Mouse (Mus musculus) layer of hippocampus, postnatal 14 days (tissue): ENCODE measurements around the gene Lgals3. TPM values are rescaled to one million over a fixed set of nuclear protein-coding genes. Genes with fewer than 3 reads are reported as not detected.

ENCODE experiments used
- DNase-seq, 2 experiments: peaks; one replicate each; pipeline ENCODE4 v3.0.0; 2021 to 2022; ENCODE audit warnings: low spot score in 2 of 2, mixed read lengths in 1 of 2
- total RNA-seq, 2 experiments: library from RNA; stranded (reverse); gene quantifications; 2 replicates each; pipeline ENCODE4 v1.2.3; 2021

Gene Lgals3
- total RNA-seq, 2 experiments from 2014 or later = 1.1 to 2.4 TPM

DNA sequence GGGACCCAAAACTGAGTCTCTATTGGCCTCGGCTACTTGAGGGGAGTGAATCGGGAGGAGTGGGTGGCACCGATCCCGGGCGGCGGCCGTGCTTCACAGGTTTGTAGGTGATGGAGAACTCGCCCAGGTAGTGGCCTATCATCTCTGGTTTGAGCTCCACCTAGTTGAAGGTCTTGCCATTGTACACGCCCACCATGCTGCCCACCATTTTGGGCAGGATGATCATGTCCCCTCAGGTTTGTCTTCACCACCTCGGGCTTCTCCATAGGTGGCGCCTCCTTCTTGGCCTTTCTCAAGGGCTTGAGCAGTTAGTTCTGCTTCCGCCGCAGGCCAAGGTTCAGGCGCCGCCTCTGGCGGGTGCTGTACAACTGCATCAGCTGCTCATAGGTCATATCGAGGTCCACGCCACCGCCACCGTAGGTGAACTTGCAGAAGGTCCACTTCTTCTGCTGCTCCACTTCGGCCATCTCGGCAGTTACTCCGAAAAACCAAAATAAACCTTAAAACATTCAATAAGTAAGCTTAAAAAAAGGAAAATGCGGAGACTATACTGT lies 52.2 kb downstream of the Lgals3 start:
- DNase-seq = no peak

DNA sequence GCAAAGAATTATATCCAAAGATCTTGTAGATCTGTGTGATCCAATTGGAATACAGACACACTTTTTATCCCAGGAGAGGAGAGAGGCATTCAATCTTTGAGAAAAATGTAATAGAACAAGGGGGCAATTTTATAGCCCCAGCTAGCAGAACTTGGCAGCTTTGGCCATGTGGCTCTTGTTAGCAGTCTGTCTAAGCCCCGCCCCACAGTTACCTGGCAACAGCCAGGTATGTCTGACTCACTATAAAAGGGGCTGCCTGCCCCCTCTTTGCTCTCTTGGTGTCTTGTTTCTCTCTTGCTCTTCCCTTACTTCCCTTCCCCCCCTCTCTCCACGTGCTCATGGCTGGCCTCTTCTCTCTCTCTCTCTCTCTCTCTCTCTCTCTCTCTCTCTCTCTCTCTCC lies 54.1 kb downstream of the Lgals3 start:
- no peak for DNase-seq

DNA sequence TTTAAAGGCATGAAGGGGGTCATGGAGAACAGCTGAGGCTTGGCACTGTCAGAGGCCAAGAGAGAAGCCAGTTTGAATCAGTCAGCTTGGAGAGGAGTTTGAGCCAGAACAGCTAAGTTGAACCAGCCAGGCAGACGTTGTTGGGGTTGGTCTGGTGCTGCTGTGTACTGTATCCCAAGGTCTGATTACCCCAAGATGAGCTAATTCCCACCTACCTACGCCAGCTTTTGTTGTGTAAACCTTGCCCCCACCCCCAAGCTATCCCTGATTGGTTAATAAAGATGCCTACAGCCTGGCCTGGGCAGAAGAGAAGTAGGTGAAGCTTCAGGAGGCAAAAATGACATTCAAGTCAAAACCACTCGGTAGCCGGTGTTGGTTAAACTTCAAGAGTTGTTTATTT lies 54.9 kb downstream of the Lgals3 start:
- no peak for DNase-seq

DNA sequence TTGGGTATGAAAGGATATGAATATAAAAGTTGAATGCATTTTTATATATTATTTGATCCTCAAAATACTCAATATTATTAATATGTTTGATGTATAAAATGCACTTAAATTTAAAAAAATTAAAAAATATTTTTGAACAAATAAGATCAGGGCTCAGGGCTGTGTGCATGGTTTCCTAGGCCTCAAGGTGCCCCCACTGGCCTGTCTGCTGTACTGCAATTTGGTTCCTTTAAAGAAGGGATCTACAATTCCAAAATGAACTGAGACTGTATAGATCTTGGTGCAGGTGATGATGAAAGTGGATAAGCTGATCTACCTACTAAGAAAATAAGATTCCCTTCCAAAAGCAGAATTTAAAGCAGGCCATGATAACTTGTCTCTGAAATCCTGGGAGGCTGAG lies 65.4 kb downstream of the Lgals3 start:
- no peak for DNase-seq

Other genes starting within 250 kb of the Lgals3 start
- 1 to 10 TPM; 1.3 to 2.1 TPM for gene Gch1, start 178.3 kb upstream of the Lgals3 start, total RNA-seq
- 1 to 10 TPM; 5.2 to 6.9 TPM for gene Wdhd1, start 90.9 kb upstream of the Lgals3 start, total RNA-seq
- 10 to 100 TPM; 10.7 to 11.2 TPM for gene Socs4, start 90.8 kb upstream of the Lgals3 start, total RNA-seq
- gene Mapk1ip1l, start 69.5 kb upstream of the Lgals3 start, total RNA-seq = 10 to 100 TPM; 69.2 to 71.0 TPM
- 1 to 10 TPM; 1.6 to 1.7 TPM for gene Dlgap5, start 50.7 kb downstream of the Lgals3 start, total RNA-seq
- 10 to 100 TPM; 72.5 to 87.0 TPM for gene Fbxo34, start 82.7 kb downstream of the Lgals3 start, total RNA-seq
- 10 to 100 TPM; 14.7 to 15.1 TPM for gene Atg14, start 202.9 kb downstream of the Lgals3 start, total RNA-seq